Mouse (Mus musculus) midbrain, embryonic 11.5 days (tissue): ENCODE results near the gene Cryba4. TPM values are rescaled to one million over a fixed set of nuclear protein-coding genes. Genes with fewer than 3 reads are reported as not detected.

ENCODE experiments used
- ATAC-seq: fragments of 200-750 bp; cut with Nextera tagmentation; 2 replicates; pipeline ENCODE4 v1.8.0; 2017; ENCODE audit warnings: moderate TSS enrichment, moderate library complexity; ENCODE audit not compliant: low FRiP score
- DNase-seq: peaks from one replicate; pipeline ENCODE4 v3.0.0; 2015; ENCODE audit warnings: low spot score; ENCODE audit errors: missing footprints
- H3K27ac ChIP-seq: fragments of 300-500 bp; sonication (generic); 2 replicates; pipeline ENCODE4 v1.5.1; 2014; ENCODE audit warnings: low read depth, low read length
- H3K27me3 ChIP-seq: fragments of 300-500 bp; sonication (generic); 2 replicates; pipeline ENCODE4 v1.6.1; 2014; ENCODE audit warnings: mild to moderate bottlenecking, low read length, moderate library complexity, mixed read lengths; ENCODE audit not compliant: control insufficient read depth, insufficient read depth
- H3K36me3 ChIP-seq: fragments of 300-500 bp; sonication (generic); 2 replicates; pipeline ENCODE4 v1.6.1; 2014; ENCODE audit warnings: mild to moderate bottlenecking, low read length, moderate library complexity, mixed read lengths; ENCODE audit not compliant: control insufficient read depth, insufficient read depth
- H3K4me1 ChIP-seq: fragments of 300-500 bp; sonication (generic); 2 replicates; pipeline ENCODE4 v1.6.1; 2014; ENCODE audit warnings: low read length; ENCODE audit not compliant: control insufficient read depth, insufficient read depth
- H3K4me2 ChIP-seq: fragments of 300-500 bp; sonication (generic); 2 replicates; pipeline ENCODE4 v1.6.1; 2014; ENCODE audit warnings: mild to moderate bottlenecking, moderate library complexity
- H3K4me3 ChIP-seq: fragments of 300-500 bp; sonication (generic); 2 replicates; pipeline ENCODE4 v1.5.1; 2014; ENCODE audit warnings: low read depth, low read length
- H3K9ac ChIP-seq: fragments of 300-500 bp; sonication (generic); 2 replicates; pipeline ENCODE4 v1.6.1; 2014; ENCODE audit warnings: low read length
- H3K9me3 ChIP-seq: fragments of 300-500 bp; sonication (generic); 2 replicates; pipeline ENCODE4 v1.6.1; 2016; ENCODE audit warnings: low read length; ENCODE audit not compliant: control insufficient read depth
- WGBS: fragments of 180-500 bp; shearing (Covaris S2); extraction: QIAGEN DNeasy Blood & Tissue Kit; methylation state at CpG from one replicate; pipeline ENCODE4 v1.1.7; 2014; 5-methylcytosine and 5-hydroxymethylcytosine counted together
- polyA plus RNA-seq: library from polyadenylated mRNA; unstranded; fragments of >200 nt; fragmentation: Nextera tagmentation; extraction: Ambion mirVana; gene quantifications from 2 replicates; pipeline ENCODE4 v1.2.1, GENCODE M21; 2014

Gene Cryba4
- polyA plus RNA-seq, 1 experiment from 2014 or later, result 0.52 TPM

GRCm38 (mm10) chr5:112236631-112237030 lies 15.7 kb downstream of the Cryba4 start:
- WGBS, result 63% methylated on average over 2 of the region's 2 CpGs
- Histone ChIP-seq H3K4me1 (peaks cover 44% of the 10 kb centered on the region), H3K9me3 (no peaks in the 10 kb centered on the region), H3K36me3 (no peaks in the 10 kb centered on the region), H3K4me2 (peak overlapping the region; percentile 17), H3K27me3 (no peaks in the 10 kb centered on the region), H3K27ac (peak overlapping the region; percentile 97), H3K9ac (peak overlapping the region; percentile 47), H3K4me3 (no peak overlapping the region; the same call in 1 of the 2 replicates)
- no peak for ATAC-seq
- peak; percentile 92 for DNase-seq

GRCm38 (mm10) chr5:112235806-112236205 lies 16.5 kb downstream of the Cryba4 start:
- H3K4me2 ChIP-seq, result no peak overlapping the region
- H3K4me1 ChIP-seq, result peaks cover 44% of the 10 kb centered on the region
- no peak overlapping the region for H3K4me3 ChIP-seq
- no peaks in the 10 kb centered on the region for H3K36me3 ChIP-seq
- H3K9me3 ChIP-seq, result no peaks in the 10 kb centered on the region
- DNase-seq, result no peak
- H3K27me3 ChIP-seq, result no peaks in the 10 kb centered on the region
- no peak for ATAC-seq
- WGBS, result 57% methylated on average over 5 of the region's 5 CpGs
- peak overlapping the region; percentile 97 for H3K27ac ChIP-seq
- no peak overlapping the region for H3K9ac ChIP-seq

- ATAC-seq, result peak; percentile 88
- Histone ChIP-seq H3K4me3 (peak overlapping the region; percentile 76), H3K9ac (peak overlapping the region; percentile 98), H3K9me3 (no peaks in the 10 kb centered on the region), H3K27me3 (no peaks in the 10 kb centered on the region), H3K4me1 (peaks cover 44% of the 10 kb centered on the region), H3K27ac (peak overlapping the region; percentile 98), H3K36me3 (peaks cover 12% of the 10 kb centered on the region), H3K4me2 (peak overlapping the region; percentile 86)
- WGBS, result under 1% methylated on average over 57 of the region's 57 CpGs
- peak; percentile 98 for DNase-seq
Measured at GRCm38 (mm10) chr5:112228240-112229076, 23.9 kb downstream of the Cryba4 start.

GRCm38 (mm10) chr5:112227898-112228239 lies 24.4 kb downstream of the Cryba4 start:
- 0 out of 2 replicates have a peak, but pooled peaks have one; percentile 0 for ATAC-seq

GRCm38 (mm10) chr5:112227354-112227753 lies 25.0 kb downstream of the Cryba4 start:
- Histone ChIP-seq H3K27me3 (no peaks in the 10 kb centered on the region), H3K4me1 (peaks cover 44% of the 10 kb centered on the region), H3K9me3 (no peaks in the 10 kb centered on the region), H3K36me3 (peaks cover 20% of the 10 kb centered on the region), H3K9ac (peak overlapping the region; percentile 98), H3K27ac (peak overlapping the region; percentile 98), H3K4me2 (peak overlapping the region; percentile 86), H3K4me3 (peak overlapping the region; percentile 76)
- no peak for ATAC-seq
- 1% methylated on average over 30 of the region's 30 CpGs for WGBS
- DNase-seq, result peak; percentile 94

More at GRCm38 (mm10) chr5:112227898-112228239, 24.4 kb downstream of the Cryba4 start:
- no peaks in the 10 kb centered on the region for H3K27me3 ChIP-seq
- H3K36me3 ChIP-seq, result peaks cover 15% of the 10 kb centered on the region
- H3K4me1 ChIP-seq, result peaks cover 44% of the 10 kb centered on the region
- H3K9me3 ChIP-seq, result no peaks in the 10 kb centered on the region
- peak overlapping the region; percentile 76 for H3K4me3 ChIP-seq
- peak overlapping the region; percentile 86 for H3K4me2 ChIP-seq
- peak overlapping the region; percentile 98 for H3K27ac ChIP-seq
- peak; percentile 97 for DNase-seq
- 2% methylated on average over 13 of the region's 13 CpGs for WGBS
- H3K9ac ChIP-seq, result peak overlapping the region; percentile 98

- peak; percentile 91 for DNase-seq
- ATAC-seq, result peak; percentile 49
- H3K4me3 ChIP-seq, result peak overlapping the region; percentile 76
- H3K4me2 ChIP-seq, result peak overlapping the region; percentile 86
- H3K4me1 ChIP-seq, result peaks cover 55% of the 10 kb centered on the region
- H3K9me3 ChIP-seq, result no peaks in the 10 kb centered on the region
- WGBS, result 25% methylated on average over 6 of the region's 6 CpGs
- peak overlapping the region; percentile 98 for H3K9ac ChIP-seq
- H3K27me3 ChIP-seq, result no peaks in the 10 kb centered on the region
- H3K27ac ChIP-seq, result peak overlapping the region; percentile 98
- peaks cover 24% of the 10 kb centered on the region for H3K36me3 ChIP-seq
Measured at GRCm38 (mm10) chr5:112225591-112225990, 26.7 kb downstream of the Cryba4 start.

GRCm38 (mm10) chr5:112220203-112220602 lies 32.1 kb downstream of the Cryba4 start:
- Histone ChIP-seq H3K9me3 (no peaks in the 10 kb centered on the region), H3K9ac (no peak overlapping the region), H3K4me2 (no peak overlapping the region), H3K27me3 (no peaks in the 10 kb centered on the region), H3K27ac (peak overlapping the region; percentile 40; the same call in 1 of the 2 replicates), H3K36me3 (peaks cover 43% of the 10 kb centered on the region), H3K4me3 (no peak overlapping the region), H3K4me1 (peaks cover 71% of the 10 kb centered on the region)
- 82% methylated on average over 8 of the region's 8 CpGs for WGBS
- no peak for ATAC-seq
- DNase-seq, result no peak

- Histone ChIP-seq H3K9ac (0 out of 2 replicates have a peak overlapping the region, but pooled peaks have one; percentile 4), H3K4me2 (no peak overlapping the region), H3K27me3 (no peaks in the 10 kb centered on the region), H3K36me3 (peaks cover 40% of the 10 kb centered on the region), H3K4me1 (peaks cover 70% of the 10 kb centered on the region), H3K4me3 (no peak overlapping the region), H3K9me3 (no peaks in the 10 kb centered on the region), H3K27ac (peak overlapping the region; percentile 42; the same call in 1 of the 2 replicates)
- ATAC-seq, result no peak
- DNase-seq, result no peak
- WGBS, result 13% methylated on average over 1 of the region's 1 CpGs
Measured at GRCm38 (mm10) chr5:112219398-112219797, 32.9 kb downstream of the Cryba4 start.

GRCm38 (mm10) chr5:112218679-112219078 lies 33.6 kb downstream of the Cryba4 start:
- 74% methylated on average over 4 of the region's 4 CpGs for WGBS
- peaks cover 33% of the 10 kb centered on the region for H3K36me3 ChIP-seq
- H3K27ac ChIP-seq, result peak overlapping the region; percentile 53
- H3K4me3 ChIP-seq, result no peak overlapping the region
- no peaks in the 10 kb centered on the region for H3K9me3 ChIP-seq
- H3K27me3 ChIP-seq, result no peaks in the 10 kb centered on the region
- no peak overlapping the region for H3K9ac ChIP-seq
- no peak overlapping the region for H3K4me2 ChIP-seq
- H3K4me1 ChIP-seq, result peaks cover 71% of the 10 kb centered on the region
- no peak for ATAC-seq
- DNase-seq, result peak; percentile 70
